Mouse (Mus musculus): Measurements from ENCODE around the gene Emp3. TPM values are rescaled to one million over a fixed set of nuclear protein-coding genes. Genes with fewer than 3 reads are reported as not detected.

Gene Emp3
- polyA plus RNA-seq, 1 experiment from 2014 or later = 27.3 TPM

- H3K9me3 ChIP-seq = 0 out of 2 replicates have a peak, but pooled peaks cover 6% of the 10 kb centered on the region
- H3K36me3 ChIP-seq = no peaks in the 10 kb centered on the region
- peaks cover 8% of the 10 kb centered on the region for H3K4me1 ChIP-seq (replicated peaks)
- peak overlapping the region; percentile 73 for H3K27ac ChIP-seq
- under 1% methylated on average over 37 of the region's 37 CpGs for WGBS
- H3K9ac ChIP-seq (replicated peaks) = peak overlapping the region; percentile 50
- H3K4me3 ChIP-seq (replicated peaks) = peak overlapping the region; percentile 46
- peak overlapping the region; percentile 63 for H3K4me2 ChIP-seq (replicated peaks)
- peak; percentile 90 for ATAC-seq
- H3K27me3 ChIP-seq = peaks cover 19% of the 10 kb centered on the region
Observed at GRCm38 (mm10) chr7:45922928-45923761, 1.9 kb upstream of the Emp3 start.

GRCm38 (mm10) chr7:45921950-45922600, 871 bp upstream of the Emp3 start:
- no peak for ATAC-seq
- 88% methylated on average over 12 of the region's 12 CpGs for WGBS

DNA sequence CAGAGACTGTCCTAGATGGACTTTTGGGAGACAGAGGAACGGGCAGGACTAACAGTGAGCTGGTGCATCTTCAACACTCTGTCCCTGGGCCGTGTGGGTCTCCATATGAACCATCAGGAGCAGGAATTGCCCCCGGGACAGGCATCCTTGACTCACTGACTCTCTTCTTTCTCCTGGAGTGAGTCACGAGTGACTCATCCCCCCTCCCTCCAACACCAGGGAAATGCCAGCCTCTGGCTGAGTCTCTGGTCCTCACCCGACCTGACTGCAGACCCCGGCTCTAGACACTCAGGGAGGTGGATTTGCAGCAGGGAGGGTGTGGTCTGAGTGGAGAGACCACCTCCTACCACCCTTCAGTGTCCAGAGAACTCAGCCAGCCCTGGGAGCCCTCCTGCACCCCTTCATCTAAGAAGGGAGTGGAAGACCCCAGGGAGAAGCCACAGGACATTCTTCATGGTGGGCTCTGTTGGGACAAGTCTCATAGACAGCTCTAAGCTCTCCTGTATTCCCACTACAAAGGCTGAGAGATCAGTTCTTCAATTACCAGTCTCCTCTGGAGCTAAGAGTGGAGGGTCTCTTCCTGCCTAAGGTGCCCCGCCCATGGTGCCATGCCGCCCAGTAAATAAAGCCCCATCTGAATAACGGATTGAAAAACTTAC, 492 bp downstream of the Emp3 start:
- Histone ChIP-seq H3K27ac (no peak overlapping the region), H3K4me2 (replicated peaks) (no peak overlapping the region), H3K36me3 (no peaks in the 10 kb centered on the region), H3K4me3 (replicated peaks) (no peak overlapping the region; the same call in 1 of the 2 replicates), H3K9me3 (no peaks in the 10 kb centered on the region), H3K27me3 (peaks cover 13% of the 10 kb centered on the region; the same call in 1 of the 2 replicates), H3K4me1 (replicated peaks) (peaks cover 30% of the 10 kb centered on the region), H3K9ac (replicated peaks) (peak overlapping the region; percentile 11; the same call in 1 of the 2 replicates)
- WGBS = 54% methylated on average over 9 of the region's 9 CpGs
- ATAC-seq = no peak

More at GRCm38 (mm10) chr7:45921950-45922600, 871 bp upstream of the Emp3 start:
- Histone ChIP-seq H3K9ac (replicated peaks) (peak overlapping the region; percentile 50; the same call in 1 of the 2 replicates), H3K27me3 (peaks cover 13% of the 10 kb centered on the region; the same call in 1 of the 2 replicates), H3K4me2 (replicated peaks) (peak overlapping the region; percentile 63; the same call in 1 of the 2 replicates), H3K4me1 (replicated peaks) (peaks cover 17% of the 10 kb centered on the region), H3K9me3 (0 out of 2 replicates have a peak, but pooled peaks cover 2% of the 10 kb centered on the region), H3K27ac (peak overlapping the region; percentile 73; the same call in 1 of the 2 replicates), H3K36me3 (no peaks in the 10 kb centered on the region), H3K4me3 (replicated peaks) (no peak overlapping the region)

GRCm38 (mm10) chr7:45919761-45920160, 1.4 kb downstream of the Emp3 start:
- Histone ChIP-seq H3K4me1 (replicated peaks) (peaks cover 30% of the 10 kb centered on the region), H3K4me2 (replicated peaks) (no peak overlapping the region), H3K9me3 (no peaks in the 10 kb centered on the region), H3K36me3 (no peaks in the 10 kb centered on the region), H3K9ac (replicated peaks) (0 out of 2 replicates have a peak overlapping the region, but pooled peaks have one; percentile 11), H3K27ac (no peak overlapping the region), H3K4me3 (replicated peaks) (no peak overlapping the region), H3K27me3 (peaks cover 13% of the 10 kb centered on the region; the same call in 1 of the 2 replicates)
- no peak for ATAC-seq
- WGBS = 78% methylated on average over 4 of the region's 4 CpGs

DNA sequence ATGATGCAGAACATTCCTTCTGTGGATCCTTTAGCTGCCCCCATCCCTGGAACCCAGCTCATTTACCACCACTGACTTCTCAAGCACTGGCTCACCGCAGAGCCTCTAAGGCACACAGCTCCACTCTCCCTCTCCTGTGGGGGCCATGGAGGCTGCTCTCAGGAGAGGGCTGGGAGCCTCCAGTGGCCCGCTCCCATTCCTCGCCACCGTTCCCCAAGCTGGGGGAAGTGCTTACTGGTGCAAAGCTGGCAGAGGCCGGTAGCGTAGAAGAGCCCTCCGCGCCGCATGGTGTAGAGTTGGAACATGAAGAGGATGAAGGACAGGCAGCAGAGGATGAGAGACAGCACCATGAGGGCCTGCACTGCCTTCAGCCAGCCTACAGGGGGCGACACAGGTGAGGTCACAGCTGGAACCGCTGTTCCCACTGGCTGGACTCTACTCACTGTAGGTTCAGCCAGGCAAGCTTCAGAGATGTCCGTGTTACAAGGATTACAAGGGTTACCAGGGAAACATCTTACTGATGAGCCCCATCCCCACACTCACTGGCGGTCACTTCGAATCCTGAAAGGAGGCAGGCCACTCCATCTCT, 2.0 kb downstream of the Emp3 start:
- WGBS = 69% methylated on average over 14 of the region's 14 CpGs
- Histone ChIP-seq H3K9ac (replicated peaks) (no peak overlapping the region), H3K36me3 (no peaks in the 10 kb centered on the region), H3K27me3 (peaks cover 13% of the 10 kb centered on the region; the same call in 1 of the 2 replicates), H3K4me3 (replicated peaks) (no peak overlapping the region), H3K9me3 (no peaks in the 10 kb centered on the region), H3K4me2 (replicated peaks) (no peak overlapping the region), H3K27ac (no peak overlapping the region), H3K4me1 (replicated peaks) (peaks cover 30% of the 10 kb centered on the region)
- no peak for ATAC-seq

DNA sequence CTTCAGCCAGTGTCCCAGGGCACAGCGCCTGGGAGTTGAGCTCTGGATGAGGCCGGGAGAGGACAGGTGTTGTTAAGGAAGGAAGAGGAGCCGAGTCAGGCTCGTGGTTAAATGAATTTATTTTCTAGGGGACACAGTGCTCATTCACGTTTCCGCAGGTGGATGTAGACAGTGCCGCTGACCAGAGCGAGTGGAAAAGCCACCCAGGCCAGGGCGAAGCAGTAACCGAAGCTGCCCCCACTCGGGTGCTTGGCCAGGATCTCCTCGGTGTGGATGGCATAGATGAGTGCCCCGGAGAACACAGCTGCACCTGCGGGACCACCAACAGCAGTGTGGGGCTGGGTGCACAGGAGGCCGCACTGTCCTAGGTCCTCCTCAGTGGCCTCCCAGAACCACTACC, 3.3 kb downstream of the Emp3 start:
- H3K36me3 ChIP-seq = 0 out of 2 replicates have a peak, but pooled peaks cover 4% of the 10 kb centered on the region

DNA sequence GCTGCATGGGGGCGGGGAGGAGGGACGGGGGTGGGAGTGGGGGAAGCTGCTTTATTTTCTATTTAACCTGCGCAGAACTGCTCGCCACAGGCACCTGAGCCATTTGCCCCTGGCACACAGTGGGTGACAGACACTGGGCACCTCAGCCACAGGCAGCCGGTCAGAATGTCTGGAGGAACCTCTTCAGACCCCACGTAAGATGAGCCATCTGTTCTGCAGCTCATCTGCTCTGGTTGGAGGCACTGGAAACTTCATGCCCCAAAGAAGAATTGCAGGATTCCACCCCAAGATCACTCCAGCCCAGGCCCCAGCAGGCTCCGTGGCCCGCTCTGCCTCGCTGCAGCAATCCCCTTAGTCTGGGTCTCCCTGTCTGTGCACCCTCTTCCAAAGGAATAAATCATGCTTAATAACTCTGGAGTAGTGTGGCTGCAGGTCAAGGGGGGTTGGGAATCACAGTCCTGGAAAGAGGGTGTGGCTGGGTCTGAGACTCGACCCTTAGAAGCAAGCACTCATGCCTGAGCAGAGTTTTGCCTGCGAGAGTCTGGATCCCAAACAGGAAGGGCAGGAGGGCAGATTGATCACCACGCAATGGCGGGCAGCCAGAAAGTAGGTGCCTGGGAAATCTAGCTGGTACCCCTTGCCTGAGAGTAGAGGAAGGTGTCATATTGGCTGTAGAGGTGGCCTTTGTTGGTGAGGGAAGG, 4.0 kb downstream of the Emp3 start:
- peak overlapping the region; percentile 76 for H3K27ac ChIP-seq
- H3K9ac ChIP-seq (replicated peaks) = peak overlapping the region; percentile 63
- peaks cover 22% of the 10 kb centered on the region for H3K4me1 ChIP-seq (replicated peaks)
- peak; percentile 18; the same call in 1 of the 2 replicates for ATAC-seq
- peak overlapping the region; percentile 55 for H3K4me2 ChIP-seq (replicated peaks)
- 39% methylated on average over 13 of the region's 13 CpGs for WGBS
- 0 out of 2 replicates have a peak, but pooled peaks cover 4% of the 10 kb centered on the region for H3K36me3 ChIP-seq
- peaks cover 13% of the 10 kb centered on the region; the same call in 1 of the 2 replicates for H3K27me3 ChIP-seq
- H3K4me3 ChIP-seq (replicated peaks) = 0 out of 2 replicates have a peak overlapping the region, but pooled peaks have one; percentile 10
- H3K9me3 ChIP-seq = no peaks in the 10 kb centered on the region

More for the DNA sequence above, 3.3 kb downstream of the Emp3 start:
- no peak overlapping the region for H3K4me3 ChIP-seq (replicated peaks)
- 90% methylated on average over 15 of the region's 15 CpGs for WGBS
- peak overlapping the region; percentile 63 for H3K9ac ChIP-seq (replicated peaks)
- H3K27ac ChIP-seq = peak overlapping the region; percentile 76; the same call in 1 of the 2 replicates
- peaks cover 13% of the 10 kb centered on the region; the same call in 1 of the 2 replicates for H3K27me3 ChIP-seq
- no peaks in the 10 kb centered on the region for H3K9me3 ChIP-seq
- peaks cover 30% of the 10 kb centered on the region for H3K4me1 ChIP-seq (replicated peaks)
- no peak for ATAC-seq
- H3K4me2 ChIP-seq (replicated peaks) = no peak overlapping the region

DNA sequence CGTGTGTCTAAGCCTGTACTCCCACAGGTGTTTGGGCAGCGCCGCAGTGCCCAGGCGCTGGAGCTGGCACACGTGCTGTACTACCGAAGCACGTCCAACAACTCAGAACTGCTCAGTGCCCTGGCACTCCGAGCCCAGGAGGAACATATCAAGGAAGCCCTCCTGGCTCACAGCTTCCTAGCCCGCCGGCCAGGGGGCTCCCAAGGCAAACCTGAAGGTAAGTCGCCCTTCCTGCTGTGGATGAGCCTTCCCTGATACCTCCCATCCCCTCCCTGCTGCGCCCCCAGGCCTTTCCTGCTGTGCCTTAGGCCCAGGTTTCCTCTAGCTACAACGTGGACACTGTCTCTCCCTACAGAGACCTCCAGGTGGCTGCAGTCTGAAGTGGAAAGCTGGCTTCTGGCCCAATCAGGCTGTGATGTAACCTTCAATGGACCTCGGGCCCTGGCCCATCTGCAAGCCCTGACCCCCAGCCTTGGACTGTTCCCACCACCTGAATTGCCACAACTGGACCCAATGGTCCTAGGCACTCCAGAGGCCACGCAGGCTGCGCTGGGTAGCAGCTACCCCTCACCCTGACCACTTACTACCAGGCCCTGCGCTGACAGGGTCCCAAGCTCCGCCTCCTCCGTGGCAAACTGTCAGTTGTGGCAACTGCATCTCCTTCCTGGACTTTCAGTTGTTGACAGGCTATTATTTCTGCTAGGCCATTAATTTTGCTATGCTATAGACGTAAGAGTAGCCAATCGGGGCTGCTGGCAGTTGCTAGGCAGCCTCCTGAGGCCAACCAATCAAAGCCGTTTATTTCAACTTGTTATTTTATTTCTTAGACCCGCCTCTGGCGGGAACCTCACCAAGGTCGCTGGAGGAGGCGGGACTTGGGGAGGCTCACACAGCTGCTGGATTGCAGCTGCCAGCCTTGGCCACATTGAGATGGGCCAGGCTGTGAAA, 4.9 kb downstream of the Emp3 start:
- Histone ChIP-seq H3K9me3 (no peaks in the 10 kb centered on the region), H3K4me1 (replicated peaks) (peaks cover 22% of the 10 kb centered on the region), H3K9ac (replicated peaks) (peak overlapping the region; percentile 63), H3K27me3 (peaks cover 13% of the 10 kb centered on the region; the same call in 1 of the 2 replicates), H3K4me2 (replicated peaks) (peak overlapping the region; percentile 55), H3K4me3 (replicated peaks) (peak overlapping the region; percentile 27), H3K36me3 (peaks cover 4% of the 10 kb centered on the region; the same call in 1 of the 2 replicates), H3K27ac (peak overlapping the region; percentile 76)
- ATAC-seq = peak; percentile 89
- WGBS = 35% methylated on average over 26 of the region's 26 CpGs

GRCm38 (mm10) chr7:45915011-45915410, 6.2 kb downstream of the Emp3 start:
- Histone ChIP-seq H3K36me3 (peaks cover 16% of the 10 kb centered on the region), H3K27me3 (peaks cover 4% of the 10 kb centered on the region; the same call in 1 of the 2 replicates), H3K4me2 (replicated peaks) (no peak overlapping the region), H3K27ac (no peak overlapping the region), H3K4me3 (replicated peaks) (no peak overlapping the region), H3K4me1 (replicated peaks) (peaks cover 22% of the 10 kb centered on the region), H3K9ac (replicated peaks) (no peak overlapping the region), H3K9me3 (no peaks in the 10 kb centered on the region)
- ATAC-seq = no peak
- WGBS = 90% methylated on average over 5 of the region's 5 CpGs

DNA sequence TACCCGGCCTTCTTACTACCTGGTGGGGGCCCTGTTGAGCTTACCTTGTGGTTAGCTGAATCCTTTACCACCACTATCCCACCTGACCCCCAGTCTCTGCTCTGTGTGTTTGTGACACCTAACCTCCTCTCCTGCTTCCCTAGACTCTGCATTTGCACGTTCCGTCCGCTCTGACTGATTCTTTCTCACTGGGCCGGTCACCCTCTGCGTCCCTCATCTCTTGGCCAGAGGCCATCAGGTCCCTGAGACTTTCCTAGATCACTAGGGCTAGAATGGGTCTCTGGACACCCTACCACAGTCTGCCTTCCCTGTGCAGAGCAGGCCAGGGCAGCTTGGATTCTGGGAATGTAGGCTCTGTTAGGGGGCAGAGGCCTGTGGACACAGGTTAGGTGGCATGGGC, 7.1 kb downstream of the Emp3 start:
- no peak overlapping the region for H3K27ac ChIP-seq
- no peaks in the 10 kb centered on the region for H3K9me3 ChIP-seq
- H3K4me3 ChIP-seq (replicated peaks) = no peak overlapping the region
- no peak overlapping the region for H3K9ac ChIP-seq (replicated peaks)
- peaks cover 22% of the 10 kb centered on the region for H3K4me1 ChIP-seq (replicated peaks)
- no peak overlapping the region for H3K4me2 ChIP-seq (replicated peaks)
- peaks cover 26% of the 10 kb centered on the region for H3K36me3 ChIP-seq
- no peak for ATAC-seq
- WGBS = 90% methylated on average over 6 of the region's 6 CpGs
- H3K27me3 ChIP-seq = no peaks in the 10 kb centered on the region

Measured in midbrain, embryonic 13.5 days (tissue).